Mouse (Mus musculus) heart, adult 2 months (tissue): ENCODE measurements around the gene Arhgef18.

Experiments
- CTCF ChIP-seq: fragments of 200-600 bp; IDR thresholded peaks from 2 replicates; pipeline ENCODE4 v1.8.1; 2022; ENCODE audit warnings: antibody characterized with exemption, mild to moderate bottlenecking, moderate library complexity
- EP300 ChIP-seq: fragments of 200-500 bp; IDR thresholded peaks from 2 replicates; pipeline ENCODE4 v1.6.1; 2011; ENCODE audit warnings: low read depth, low read length, control low read depth; ENCODE audit not compliant: insufficient read depth
- POLR2A ChIP-seq: fragments of 200-500 bp; IDR thresholded peaks from 2 replicates; pipeline ENCODE4 v1.6.1; 2011; ENCODE audit warnings: mild to moderate bottlenecking, low read depth, low read length, control low read depth; ENCODE audit not compliant: insufficient read depth

DNA sequence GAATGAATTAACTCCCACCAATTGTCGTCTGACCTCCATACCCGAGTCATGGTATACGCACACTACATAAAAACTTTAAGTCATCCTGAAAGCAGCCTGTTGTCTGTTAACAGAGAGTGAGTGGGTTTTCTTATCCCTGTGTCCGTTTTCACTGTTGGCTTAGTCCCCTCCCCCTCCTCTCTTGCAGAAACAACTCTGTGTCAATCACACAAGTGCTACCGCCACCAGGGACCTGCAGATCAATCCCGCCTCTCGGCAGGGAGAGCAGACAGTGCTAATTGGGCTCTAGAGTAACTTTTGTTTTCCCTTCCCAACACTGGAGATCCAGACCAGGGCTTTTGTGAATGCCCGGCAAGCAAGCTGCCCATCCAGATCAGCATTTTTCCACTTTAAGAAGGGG is 24.6 kb downstream of the Arhgef18 start:
- TF ChIP-seq CTCF (no peak), POLR2A (no peak), EP300 (no peak)
